Mouse (Mus musculus): ENCODE data around the gene Padi3.

Gene Padi3

DNA sequence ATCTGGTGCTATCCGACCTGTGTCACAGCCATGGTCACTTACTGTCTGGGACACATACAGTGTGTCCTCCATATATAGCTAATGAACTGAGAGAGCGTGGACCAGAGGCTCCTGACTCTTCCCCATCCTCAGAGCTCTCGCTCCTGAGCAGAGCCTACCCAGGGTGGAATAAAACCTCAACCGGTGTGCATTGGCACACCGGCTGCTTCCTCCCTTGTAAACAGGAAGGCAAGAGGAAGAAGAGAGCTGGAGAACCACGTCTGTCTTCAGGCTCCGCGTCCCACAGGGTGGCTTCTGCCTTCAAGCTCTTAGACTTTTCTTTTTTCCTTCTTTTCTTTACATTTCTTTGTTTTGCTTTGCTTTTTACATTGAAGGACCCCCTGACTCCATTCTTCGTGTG lies 27.6 kb downstream of the Padi3 start:
- DNase-seq (ENCODE audit: inconsistent age in 2 of 2, low spot score in 1 of 2), result no peak

GRCm38 (mm10) chr4:140780507-140780906 lies 29.9 kb downstream of the Padi3 start:
- no peak for DNase-seq (ENCODE audit: inconsistent age in 2 of 2, low spot score in 1 of 2)

DNA sequence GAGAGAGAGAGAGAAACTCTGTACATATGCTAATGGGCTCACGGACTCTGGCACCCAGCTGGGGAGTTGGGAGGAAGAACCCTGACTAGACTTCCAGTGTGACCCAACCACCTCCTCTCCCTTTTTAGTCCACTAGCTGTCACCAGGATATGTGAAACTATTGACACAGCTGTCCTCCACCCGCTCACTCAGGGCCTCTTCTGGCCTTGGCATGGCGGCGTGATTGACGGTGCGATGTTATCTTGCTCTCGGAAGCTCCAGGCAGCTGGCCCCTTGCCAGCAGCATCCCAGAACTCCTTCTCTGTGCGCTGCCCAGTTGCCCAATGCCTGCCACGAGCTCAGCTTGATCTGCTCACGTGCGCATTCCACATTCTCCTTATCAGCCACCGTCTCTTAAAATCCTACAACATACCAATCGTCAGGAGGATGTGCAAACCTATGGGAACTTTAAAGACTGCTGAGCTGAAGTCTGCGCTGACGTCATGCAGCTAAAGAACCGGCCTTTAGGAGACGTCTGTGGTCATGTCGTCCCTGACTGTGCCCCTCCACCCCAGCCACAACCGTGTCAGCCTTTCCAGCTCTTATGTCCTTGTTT lies 30.5 kb downstream of the Padi3 start:
- DNase-seq (ENCODE audit: inconsistent age in 2 of 2, low spot score in 1 of 2), result peak; percentile 80 to 89

- no peak for DNase-seq (ENCODE audit: inconsistent age in 2 of 2, low spot score in 1 of 2)
Observed at GRCm38 (mm10) chr4:140776623-140777022, 33.8 kb downstream of the Padi3 start.

- DNase-seq (ENCODE audit: inconsistent age in 2 of 2, low spot score in 1 of 2), result no peak
Observed at GRCm38 (mm10) chr4:140775876-140776275, 34.6 kb downstream of the Padi3 start.

DNA sequence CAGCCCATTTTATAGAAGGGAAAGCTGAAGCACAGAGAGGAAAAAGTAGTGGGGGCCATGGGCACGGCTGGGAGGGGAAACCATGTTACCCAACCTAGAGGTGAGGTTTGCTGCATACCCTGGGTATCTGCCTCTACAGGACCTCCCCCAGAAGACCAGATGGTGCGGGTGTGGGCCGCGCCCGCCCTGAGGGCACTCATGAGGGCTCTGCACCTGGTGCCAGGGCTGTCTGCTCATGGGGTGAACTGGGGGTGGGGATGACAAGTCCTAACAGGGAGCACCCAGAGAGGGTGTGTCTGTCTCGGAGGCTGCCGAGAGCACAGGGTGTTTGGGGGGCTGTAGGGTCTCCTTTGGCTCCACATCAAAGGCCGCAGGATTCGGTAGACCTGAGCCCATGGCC lies 35.6 kb downstream of the Padi3 start:
- no peak for DNase-seq (ENCODE audit: inconsistent age in 2 of 2, low spot score in 1 of 2)

GRCm38 (mm10) chr4:140774025-140774800 lies 36.2 kb downstream of the Padi3 start, which contains the start of gene Padi4:
Padi4 (minus strand) TSS chr4:140774236.
- no peak for DNase-seq (ENCODE audit: inconsistent age in 2 of 2, low spot score in 1 of 2)

GRCm38 (mm10) chr4:140771091-140771490 lies 39.4 kb downstream of the Padi3 start:
- DNase-seq (ENCODE audit: inconsistent age in 2 of 2, low spot score in 1 of 2), result no peak

GRCm38 (mm10) chr4:140770433-140770832 lies 40.0 kb downstream of the Padi3 start:
- peak; percentile 55 to 67 for DNase-seq (ENCODE audit: inconsistent age in 2 of 2, low spot score in 1 of 2)

- DNase-seq (ENCODE audit: inconsistent age in 2 of 2, low spot score in 1 of 2), result no peak
Observed at GRCm38 (mm10) chr4:140768973-140769372, 41.5 kb downstream of the Padi3 start.

GRCm38 (mm10) chr4:140765936-140766335 lies 44.5 kb downstream of the Padi3 start:
- no peak for DNase-seq (ENCODE audit: inconsistent age in 2 of 2, low spot score in 1 of 2)

DNA sequence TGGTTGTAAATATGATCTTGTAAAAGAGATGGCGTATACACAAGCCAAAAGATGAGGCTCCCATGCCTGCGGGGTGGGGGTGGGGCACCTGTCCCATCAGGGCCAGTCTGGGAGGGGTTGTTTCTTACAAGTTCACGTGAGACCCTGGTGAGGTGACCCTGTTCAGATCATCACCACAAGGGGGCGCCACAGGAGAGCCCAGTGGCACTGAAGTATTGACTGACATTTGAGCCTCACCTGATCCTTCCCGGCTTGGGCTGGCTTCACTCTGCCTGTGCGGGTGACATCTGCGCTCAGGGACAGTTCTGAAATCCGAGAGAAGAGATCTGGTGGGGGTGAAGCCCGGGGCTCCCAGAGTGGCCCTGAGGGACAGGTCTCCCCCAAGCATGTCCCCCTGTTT lies 47.3 kb downstream of the Padi3 start:
- peak in 1 of 2 experiments; percentile 74 for DNase-seq (ENCODE audit: inconsistent age in 2 of 2, low spot score in 1 of 2)

GRCm38 (mm10) chr4:140761601-140762000 lies 48.8 kb downstream of the Padi3 start:
- DNase-seq (ENCODE audit: inconsistent age in 2 of 2, low spot score in 1 of 2), result no peak

GRCm38 (mm10) chr4:140755811-140756210 lies 54.6 kb downstream of the Padi3 start:
- peak; percentile 79 to 89 for DNase-seq (ENCODE audit: inconsistent age in 2 of 2, low spot score in 1 of 2)

- DNase-seq (ENCODE audit: inconsistent age in 2 of 2, low spot score in 1 of 2), result peak in 1 of 2 experiments; percentile 38
Observed at GRCm38 (mm10) chr4:140753366-140753765, 57.1 kb downstream of the Padi3 start.

DNA sequence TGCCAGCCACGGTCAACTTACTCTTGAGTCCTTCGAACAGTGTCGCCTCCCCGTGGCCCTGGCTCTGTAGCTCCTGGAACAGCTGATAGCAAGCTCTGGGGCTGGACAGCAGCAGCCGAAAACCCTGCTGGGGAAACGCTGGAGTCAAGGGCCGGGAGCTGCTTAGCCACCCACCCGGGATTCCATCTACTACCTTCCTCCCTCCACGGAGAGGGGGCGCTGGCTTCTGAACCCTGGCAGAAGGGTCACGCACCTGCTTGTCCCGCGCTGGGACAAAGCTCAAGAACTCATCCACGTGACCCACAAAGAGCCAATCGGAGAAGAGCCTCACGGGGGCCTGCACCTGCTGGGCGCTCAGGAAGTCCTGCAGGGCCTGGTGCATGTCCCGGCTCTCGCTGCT lies 60.1 kb downstream of the Padi3 start:
- no peak for DNase-seq (ENCODE audit: inconsistent age in 2 of 2, low spot score in 1 of 2)

DNA sequence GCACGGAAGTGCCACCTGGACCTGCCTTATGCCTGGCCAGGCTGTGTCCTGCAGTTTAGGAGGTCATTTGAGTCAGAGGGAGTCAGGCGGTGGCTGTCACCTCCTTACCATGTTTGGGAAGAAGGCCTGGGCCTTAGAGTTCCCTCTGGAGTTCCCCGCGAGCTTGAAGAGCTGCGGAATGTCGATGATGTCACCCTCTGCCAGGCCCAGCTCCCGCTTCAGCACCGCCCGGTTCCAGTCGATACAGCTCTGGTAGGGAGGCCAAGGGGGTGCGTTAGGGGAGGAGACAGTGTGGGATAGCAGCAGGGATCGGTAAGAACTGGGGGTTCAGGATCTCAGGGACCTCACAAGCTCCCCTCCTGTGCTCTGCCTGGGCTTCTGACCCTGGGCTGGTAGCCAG lies 62.5 kb downstream of the Padi3 start:
- no peak for DNase-seq (ENCODE audit: inconsistent age in 2 of 2, low spot score in 1 of 2)

DNA sequence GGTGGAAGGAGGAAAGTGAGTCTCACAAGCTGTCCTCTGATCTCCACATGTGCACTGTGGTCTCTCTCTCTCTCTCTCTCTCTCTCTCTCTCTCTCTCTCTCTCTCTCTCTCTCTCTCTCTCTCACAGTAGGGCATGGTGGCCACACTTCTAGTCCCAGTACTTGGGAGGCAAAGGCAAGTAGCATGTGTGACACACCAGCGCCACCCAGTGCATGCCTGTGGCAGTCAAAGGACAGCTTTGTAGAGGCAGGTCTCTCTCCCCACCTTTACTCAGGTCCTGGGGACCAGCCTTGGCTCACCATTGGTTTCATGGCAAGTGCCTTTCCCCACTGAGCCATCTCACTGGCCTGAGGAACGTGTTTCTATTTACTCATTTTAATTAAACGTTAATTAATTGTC lies 65.8 kb downstream of the Padi3 start:
- DNase-seq (ENCODE audit: inconsistent age in 2 of 2, low spot score in 1 of 2), result peak; percentile 46 to 80

DNA sequence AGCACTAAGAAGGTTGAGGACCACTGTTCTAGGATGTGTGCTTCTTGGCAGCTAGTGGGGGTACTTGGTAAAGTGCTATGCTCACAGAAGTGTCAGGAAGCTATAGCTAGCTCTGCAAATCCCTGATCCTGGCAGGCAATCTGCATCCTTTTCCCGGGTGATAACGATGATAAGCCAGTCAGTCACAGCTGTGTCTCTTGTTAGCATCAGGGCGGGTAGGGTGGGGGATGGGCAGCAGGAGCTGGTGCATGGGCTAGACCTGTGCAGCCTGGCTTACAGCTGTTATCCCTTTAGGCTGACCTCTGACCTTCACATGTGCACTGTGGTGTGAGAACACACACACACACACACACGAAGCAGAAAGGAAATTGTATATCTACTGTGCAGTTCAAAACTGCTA lies 67.4 kb downstream of the Padi3 start:
- DNase-seq (ENCODE audit: inconsistent age in 2 of 2, low spot score in 1 of 2), result no peak

DNA sequence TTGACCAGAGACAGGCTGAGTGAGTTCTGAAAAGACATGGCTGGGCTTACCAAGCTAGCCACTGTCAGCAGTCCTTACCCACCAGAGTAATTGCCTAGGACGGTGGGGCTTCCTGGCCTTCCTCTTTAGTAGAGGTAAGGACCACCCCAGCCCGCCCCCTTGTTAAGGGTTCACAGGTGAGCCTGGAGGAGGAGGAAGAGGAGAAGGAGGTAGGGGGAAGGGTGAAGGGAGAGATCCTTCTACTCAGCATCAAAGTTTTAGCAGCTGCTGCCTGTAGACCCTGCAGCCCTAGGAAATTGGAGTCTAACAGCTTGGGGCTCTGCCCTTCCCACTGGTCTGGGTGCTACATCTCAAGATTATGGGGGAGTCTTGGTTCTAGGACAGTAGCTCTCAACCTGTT lies 67.9 kb downstream of the Padi3 start, which contains the start of gene Padi6:
Padi6 (minus strand) TSS at position 101 of the 400 bp plus-strand sequence.
- DNase-seq (ENCODE audit: inconsistent age in 2 of 2, low spot score in 1 of 2), result no peak

- DNase-seq (ENCODE audit: inconsistent age in 2 of 2, low spot score in 1 of 2), result no peak
Observed at GRCm38 (mm10) chr4:140741401-140741800, 69.0 kb downstream of the Padi3 start.

- no peak for DNase-seq (ENCODE audit: inconsistent age in 2 of 2, low spot score in 1 of 2)
Observed at GRCm38 (mm10) chr4:140740655-140741054, 69.8 kb downstream of the Padi3 start.
